Mouse (Mus musculus) monocyte, adult 2 months (primary cell): ENCODE measurements at regions not wholly inside any gene's neighbourhood (a gene's known extent, or its start where the extent isn't known, plus 50 kb on each side); places are given as distances from the start of the nearest gene placed in this dataset.

Source experiments
- DNase-seq, 2 experiments: peaks; one replicate each; pipeline ENCODE4 v3.0.0; 2022; ENCODE audit warnings: low spot score in 2 of 2, low read depth in 1 of 2

GRCm38 (mm10) chr11:57958233-57958632, 50.6 kb upstream of the Larp1 start:
- DNase-seq: no peak

- DNase-seq: no peak
These were observed 52.0 kb upstream of the Larp1 start for GRCm38 (mm10) chr11:57956909-57957308.

- DNase-seq: no peak
These were observed 52.8 kb upstream of the Larp1 start for GRCm38 (mm10) chr11:57956076-57956475.

DNA sequence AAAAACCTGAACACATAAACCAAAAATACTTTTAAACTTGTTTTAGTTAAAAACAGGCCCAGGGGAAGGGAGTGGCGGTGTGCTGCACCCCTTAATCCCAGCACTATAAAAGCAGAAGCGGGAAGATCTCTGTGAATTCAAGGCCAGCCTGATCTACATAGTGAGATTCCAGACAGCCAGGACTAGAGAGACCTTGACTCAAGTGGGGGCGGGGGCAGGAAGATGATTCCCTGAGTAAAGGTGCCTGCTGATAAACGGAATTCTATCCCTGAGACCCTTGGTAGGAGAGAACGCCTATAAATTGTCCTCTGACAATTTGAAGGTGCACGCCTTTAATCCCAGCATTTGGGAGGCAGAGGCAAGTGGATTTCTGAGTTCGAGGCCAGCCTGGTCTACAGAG, 53.4 kb upstream of the Larp1 start:
- no peak for DNase-seq

DNA sequence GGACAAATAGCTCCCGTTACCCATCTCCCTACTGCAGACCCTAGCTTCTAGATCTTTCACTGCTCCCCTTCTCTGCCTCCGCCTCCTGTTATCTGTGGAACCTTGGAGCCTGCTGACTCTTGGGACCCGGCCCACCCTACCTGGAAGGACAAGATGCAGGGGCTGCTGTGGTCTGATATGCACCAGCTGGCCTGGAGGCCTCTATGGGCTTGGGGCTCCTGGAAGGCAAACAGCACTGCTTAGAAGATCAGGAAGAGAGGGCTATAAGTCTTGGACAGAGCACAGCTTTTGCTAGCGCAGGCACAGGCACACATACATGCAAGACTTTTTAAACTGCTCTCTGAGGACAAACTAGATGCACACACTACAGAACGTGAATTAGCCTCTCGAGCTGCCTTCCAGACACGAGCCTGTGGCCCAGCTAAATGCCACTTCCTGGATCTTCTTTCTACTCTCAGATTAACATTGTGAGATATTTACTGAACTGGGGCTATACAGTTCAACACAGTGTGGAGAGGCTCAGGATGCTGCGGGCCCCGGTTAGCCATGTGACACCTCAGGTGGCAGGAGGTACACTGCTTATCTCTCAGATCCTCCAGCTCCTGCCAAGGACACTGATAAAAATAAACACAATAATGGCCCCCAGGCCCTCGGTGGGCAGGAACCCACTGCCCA, 54.2 kb upstream of the Larp1 start:
- DNase-seq: no peak

DNA sequence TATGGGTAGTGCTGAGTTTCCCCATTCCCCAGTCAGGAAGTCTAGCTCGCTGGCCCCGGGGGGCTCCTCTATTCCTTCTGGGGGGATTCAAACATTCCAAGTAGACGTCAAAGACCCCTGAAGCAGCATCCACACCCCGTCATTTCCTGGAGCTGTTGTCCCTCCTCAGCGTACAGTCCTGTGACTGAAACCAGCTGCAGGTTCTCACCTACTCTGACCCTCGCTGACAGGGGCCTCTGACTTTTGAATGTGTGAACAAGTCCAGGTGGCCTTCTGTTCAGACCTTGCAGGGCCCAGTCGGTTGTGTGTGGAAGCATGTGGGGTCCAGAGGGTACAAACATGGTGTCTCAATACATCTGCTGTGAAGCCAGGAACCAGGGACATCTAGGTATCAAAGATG, 55.2 kb upstream of the Larp1 start:
- no peak for DNase-seq

DNA sequence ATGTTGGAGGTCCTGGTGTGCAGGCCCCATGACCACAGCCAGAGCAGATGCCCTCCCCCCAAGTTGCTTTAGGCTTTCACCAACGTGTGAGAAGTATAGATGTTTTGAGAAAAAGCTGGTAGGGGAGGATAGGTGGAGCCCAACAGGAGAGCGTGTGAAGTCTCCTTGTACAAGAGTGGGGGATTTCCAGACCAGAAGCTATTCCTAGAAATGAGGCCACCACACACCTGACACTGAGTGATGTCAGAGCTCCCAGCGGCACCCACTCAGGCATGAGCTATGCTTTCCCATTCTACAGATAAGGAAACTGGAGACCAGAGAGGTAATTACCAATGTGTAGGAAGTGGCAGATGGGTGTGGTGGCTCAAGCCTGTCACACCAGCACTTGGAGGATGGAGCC, 56.2 kb upstream of the Larp1 start:
- DNase-seq: no peak

DNA sequence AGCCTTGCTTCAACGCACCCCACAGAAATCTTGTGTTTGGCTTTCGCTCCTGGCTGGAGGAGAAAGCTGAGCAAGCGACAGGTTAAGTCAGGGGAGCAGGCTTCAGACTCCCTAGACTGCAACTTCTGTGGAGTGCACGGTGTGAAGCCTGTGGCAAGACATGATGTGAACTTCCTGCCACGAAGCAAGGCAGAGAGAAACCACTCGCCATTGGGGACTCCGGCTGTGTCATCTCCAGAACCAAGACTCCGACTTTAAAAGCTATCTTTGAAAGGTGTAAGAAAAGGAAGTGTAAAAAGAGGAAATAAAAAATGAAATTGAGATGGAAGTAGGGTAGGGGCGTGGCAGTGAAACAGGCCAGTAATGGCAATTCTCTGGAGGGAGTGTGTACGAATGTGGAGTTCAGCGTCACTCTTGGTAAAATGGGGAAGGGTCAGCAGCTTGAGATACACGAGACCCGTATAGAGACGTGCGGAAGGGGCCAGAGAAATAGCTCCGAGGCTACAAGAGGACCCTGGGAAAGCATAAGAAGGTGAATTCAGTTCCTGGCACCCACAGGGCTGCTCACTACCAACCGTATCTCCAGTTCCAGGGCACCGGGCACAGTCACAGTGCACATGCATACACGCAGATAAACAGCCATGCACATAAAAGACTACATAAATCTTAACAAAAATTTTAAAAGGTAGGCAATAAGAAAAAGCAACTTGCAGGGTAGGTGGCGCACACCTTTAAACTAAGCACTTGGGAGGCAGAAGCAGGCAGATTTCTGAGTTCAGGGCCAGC, 57.1 kb upstream of the Larp1 start:
- DNase-seq: peak in 1 of 2 experiments; percentile 5

DNA sequence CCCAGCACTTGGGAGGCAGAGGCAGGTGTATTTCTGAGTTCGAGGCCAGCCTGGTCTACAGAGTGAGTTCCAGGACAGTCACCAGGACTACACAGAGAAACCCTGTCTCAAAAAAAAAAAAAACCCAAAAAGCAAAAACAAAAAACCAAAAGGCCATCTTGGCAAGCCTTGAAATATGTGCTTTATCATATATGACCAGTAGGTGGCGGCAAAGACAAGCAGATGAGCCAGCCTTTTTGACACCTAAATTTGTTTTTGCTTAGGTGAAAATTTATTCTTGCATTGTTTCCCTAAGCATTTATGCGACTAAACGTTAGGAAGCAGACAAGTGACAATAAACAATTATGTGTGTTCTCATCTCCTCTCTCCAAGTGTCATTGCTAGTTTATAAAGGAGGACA, 57.9 kb upstream of the Larp1 start:
- DNase-seq: no peak

DNA sequence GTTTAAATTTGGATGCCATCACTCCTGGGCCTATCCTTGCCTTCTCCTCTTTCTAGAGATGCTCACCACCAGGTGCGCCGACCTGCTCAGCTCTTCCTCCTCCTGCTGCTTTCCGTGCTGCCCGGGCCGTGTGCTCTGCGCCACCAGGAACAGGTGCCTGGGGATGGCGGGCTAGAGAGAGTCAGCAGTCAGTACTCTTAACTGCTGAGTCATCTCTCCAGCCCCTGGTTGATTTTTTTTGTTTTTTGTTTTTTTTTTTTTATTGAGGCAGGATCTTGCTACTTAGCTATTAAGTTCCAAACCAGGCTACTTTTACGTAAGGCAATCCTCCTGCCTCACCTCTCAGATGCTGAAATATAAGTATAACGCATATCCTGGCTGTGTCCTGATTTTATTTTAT, 59.8 kb upstream of the Larp1 start:
- no peak for DNase-seq

- DNase-seq: no peak
These were observed 61.5 kb upstream of the Larp1 start for GRCm38 (mm10) chr11:57947347-57947746.

DNA sequence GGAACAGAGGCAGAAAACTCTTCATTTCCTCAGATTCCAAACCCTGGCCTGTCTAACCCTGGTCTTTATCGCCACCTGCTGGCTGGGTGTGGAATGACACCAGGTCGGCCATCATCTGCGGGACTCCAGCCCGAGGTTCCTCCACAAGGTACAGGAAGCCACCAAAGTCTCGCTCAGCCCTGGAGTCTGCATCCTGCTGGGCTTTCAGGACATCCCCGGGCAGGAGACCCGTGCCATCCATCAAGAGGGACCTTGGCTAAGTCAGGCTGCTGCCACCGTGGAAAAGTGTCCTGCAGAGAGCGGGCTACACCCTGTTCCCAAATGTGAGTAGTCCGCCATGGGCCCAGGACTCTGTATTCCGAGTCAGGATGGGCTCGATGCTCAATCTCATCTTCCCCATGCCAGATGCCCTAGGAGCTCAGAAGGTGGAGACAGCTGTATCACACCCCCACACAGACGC, 74.4 kb upstream of the Larp1 start:
- DNase-seq: peak; percentile 78 to 85

DNA sequence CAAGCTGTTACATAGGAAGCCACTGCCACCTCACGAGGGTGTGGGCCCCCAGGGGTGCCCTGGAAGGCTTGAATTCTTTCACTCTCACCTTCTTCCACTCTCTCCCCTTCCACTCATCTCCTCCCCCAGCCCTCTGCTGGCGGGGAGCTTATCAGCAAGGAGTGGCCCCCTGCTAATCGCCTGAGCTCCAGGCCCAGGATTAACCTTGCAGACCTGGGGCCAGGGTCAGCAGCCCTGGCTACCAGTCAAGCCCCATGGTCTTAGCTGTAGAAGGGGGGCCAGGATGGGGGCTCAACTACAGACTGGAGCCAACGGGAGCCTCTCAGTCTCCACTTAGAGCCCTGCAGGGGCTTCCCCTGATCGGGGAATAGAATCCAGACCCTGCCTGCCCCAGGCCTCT, 75.8 kb upstream of the Larp1 start:
- DNase-seq: no peak

DNA sequence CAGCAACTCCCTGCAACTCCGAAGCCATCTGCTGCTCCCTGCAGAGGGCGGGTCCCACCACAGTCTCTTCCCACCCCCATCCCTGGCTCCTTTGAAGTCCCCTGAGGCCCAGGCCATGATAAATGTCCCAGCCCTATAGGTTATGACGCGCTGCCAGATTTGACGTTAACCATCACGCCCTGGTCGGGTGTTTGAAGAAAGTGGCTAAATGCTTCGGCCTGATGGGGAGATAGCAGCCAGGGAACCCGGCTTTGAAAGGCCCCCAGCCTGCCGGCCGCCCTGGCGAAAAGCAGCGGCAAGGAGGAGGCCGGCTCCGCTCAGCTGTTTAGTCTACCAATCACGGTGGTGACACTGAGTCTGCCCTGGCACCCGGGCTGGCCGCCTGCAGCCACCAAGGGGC, 79.4 kb upstream of the Larp1 start:
- no peak for DNase-seq

- no peak for DNase-seq
These were observed 87.6 kb upstream of the Hand1 start for GRCm38 (mm10) chr11:57920263-57920662.

DNA sequence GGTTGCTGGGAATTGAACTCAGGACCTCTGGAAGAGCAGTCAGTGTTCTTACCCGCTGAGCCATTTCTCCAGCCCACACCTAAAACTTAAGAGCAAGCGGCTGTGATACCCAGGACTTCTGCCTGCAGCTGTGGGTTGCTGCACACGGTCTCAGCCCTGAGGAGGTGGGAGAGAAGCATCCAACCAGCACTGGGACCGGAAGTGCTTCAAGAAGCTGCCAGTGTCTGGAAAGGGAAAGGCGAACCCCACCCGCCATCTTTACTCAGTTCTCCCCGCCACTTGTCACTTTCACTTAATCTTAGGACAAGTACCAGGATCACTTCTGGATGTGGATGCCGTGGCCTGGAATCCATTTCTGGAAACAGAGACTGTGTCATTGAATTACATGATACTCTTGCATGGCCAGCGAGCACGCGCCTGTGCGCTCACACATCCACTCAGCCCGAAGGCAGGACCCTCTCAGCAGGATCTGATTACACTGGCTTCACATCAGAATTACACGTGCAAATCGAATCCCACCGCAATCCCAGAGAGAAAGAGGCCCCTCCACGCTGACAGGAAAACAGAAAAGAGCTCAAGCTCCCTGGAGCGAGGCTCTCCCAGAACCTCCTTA, 85.9 kb upstream of the Hand1 start:
- no peak for DNase-seq

GRCm38 (mm10) chr11:57917974-57918373, 85.4 kb upstream of the Hand1 start:
- DNase-seq: no peak

DNA sequence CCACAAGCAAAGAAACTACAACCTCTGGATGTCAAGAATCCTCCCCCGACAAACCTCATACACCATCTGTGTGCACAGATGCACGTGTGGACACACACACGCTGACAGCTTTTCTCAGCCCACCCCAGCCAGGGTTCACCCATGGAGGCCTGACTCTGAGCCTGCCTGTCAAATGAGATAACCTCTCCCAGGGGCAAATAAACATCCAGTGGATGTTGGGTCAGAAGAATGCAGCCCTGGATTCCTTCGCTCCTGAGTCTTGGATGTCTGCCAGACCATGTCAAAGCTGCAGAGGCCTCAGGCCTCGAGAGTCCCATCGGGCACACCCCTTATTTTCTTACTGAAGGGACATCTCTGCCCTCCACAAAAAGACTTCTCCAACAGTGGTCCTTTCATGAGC, 83.4 kb upstream of the Hand1 start:
- no peak for DNase-seq

DNA sequence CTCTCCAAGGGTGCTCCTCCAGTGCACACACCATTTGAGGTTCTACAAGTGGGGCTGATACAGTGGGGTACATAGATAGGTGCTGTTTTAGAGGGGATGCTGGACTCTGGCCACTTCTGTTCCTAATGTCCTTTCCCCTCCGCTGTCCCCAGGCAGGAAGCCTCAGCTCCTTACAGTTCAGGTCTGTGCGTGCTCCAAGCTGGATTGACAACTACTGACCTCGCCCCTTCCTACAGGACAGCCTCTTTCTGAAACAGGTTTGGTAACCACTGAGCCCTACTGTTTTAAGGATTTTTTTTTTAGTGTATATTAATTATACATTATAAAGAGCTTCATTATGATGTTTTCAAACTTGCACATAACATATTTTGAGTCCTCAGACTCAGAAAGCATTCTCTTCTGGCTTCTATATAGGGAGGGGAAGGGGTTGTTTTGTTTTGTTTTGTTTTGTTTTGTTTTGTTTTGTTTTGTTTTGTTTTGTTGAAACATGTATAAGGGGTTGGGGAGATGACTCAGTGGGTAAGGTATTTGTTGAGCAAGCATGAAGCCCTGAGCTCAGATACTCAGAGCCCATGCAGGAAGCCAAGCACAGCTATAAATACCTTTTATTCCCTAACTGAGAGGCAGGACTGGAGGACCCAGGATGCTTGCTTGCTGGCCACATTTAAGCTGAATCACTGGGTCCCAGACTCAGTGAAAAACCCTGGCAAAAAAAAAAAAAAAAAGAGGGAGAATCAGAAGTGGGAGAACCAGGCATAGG, 81.4 kb upstream of the Hand1 start:
- no peak for DNase-seq

DNA sequence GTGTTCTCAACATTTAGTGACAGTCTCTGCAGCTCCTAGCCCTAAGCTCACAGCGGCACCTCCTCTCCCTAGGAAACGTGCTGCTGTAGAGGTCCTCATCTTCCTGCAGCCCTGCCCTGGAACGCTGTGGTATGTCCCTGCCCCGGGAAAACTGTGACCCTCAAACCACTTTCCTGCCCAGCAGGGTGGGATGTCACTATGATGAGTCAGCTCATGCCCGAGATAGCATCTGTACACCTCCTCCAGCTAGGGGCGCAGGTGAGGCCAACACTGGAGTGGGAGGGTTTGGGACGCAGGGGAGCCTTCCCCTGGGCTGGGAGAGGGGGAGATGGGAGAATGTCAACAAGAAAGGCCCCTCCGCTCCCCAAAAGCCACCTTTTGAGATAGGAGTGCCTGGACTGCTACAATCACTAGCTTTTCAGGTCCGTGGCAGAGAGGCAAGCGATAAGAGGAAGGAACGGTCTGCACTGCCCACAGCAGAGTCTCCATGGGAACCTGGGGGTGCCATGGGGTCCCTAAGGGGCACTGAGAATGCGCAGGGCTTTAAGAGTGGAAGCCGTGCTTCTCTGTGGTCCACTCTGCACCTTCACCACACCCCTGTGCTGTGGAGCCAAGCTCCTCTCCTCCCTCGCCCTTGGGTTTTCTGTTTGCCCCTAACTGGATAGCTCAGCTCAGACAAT, 80.5 kb upstream of the Hand1 start:
- DNase-seq: no peak

- DNase-seq: no peak
These were observed 79.2 kb upstream of the Hand1 start for GRCm38 (mm10) chr11:57911698-57912283.
